Mouse (Mus musculus): ENCODE results near the gene Shank2. TPM values are rescaled to one million over a fixed set of nuclear protein-coding genes. Genes with fewer than 3 reads are reported as not detected.

Gene Shank2
- polyA plus RNA-seq, 1 experiment from 2014 or later: 1.5 TPM

GRCm38 (mm10) chr7:144316224-144316623, 314.5 kb downstream of the Shank2 start:
- ATAC-seq (ENCODE audit: insufficient number of reproducible peaks, insufficient read depth, low FRiP score, low TSS enrichment, low read depth): no peak

GRCm38 (mm10) chr7:144316797-144317196, 315.1 kb downstream of the Shank2 start:
- H3K4me1 ChIP-seq: 0 out of 2 replicates have a peak, but pooled peaks cover 2% of the 10 kb centered on the region
- no peaks in the 10 kb centered on the region for H3K36me3 ChIP-seq
- no peak overlapping the region for H3K4me3 ChIP-seq
- no peaks in the 10 kb centered on the region for H3K9me3 ChIP-seq
- H3K9ac ChIP-seq: no peak overlapping the region
- 27% methylated on average over 10 of the region's 10 CpGs for WGBS
- ATAC-seq (ENCODE audit: insufficient number of reproducible peaks, insufficient read depth, low FRiP score, low TSS enrichment, low read depth): no peak
- no peak overlapping the region for H3K4me2 ChIP-seq
- H3K27me3 ChIP-seq: no peaks in the 10 kb centered on the region
- no peak overlapping the region for H3K27ac ChIP-seq

More at GRCm38 (mm10) chr7:144316224-144316623, 314.5 kb downstream of the Shank2 start:
- H3K27me3 ChIP-seq: no peaks in the 10 kb centered on the region
- 0 out of 2 replicates have a peak, but pooled peaks cover 2% of the 10 kb centered on the region for H3K4me1 ChIP-seq
- H3K9ac ChIP-seq: no peak overlapping the region
- 92% methylated on average over 6 of the region's 6 CpGs for WGBS
- no peak overlapping the region for H3K4me3 ChIP-seq
- no peaks in the 10 kb centered on the region for H3K36me3 ChIP-seq
- H3K4me2 ChIP-seq: no peak overlapping the region
- no peaks in the 10 kb centered on the region for H3K9me3 ChIP-seq
- no peak overlapping the region for H3K27ac ChIP-seq

- Histone ChIP-seq H3K27ac (no peak overlapping the region), H3K9me3 (no peaks in the 10 kb centered on the region), H3K27me3 (no peaks in the 10 kb centered on the region), H3K4me1 (no peaks in the 10 kb centered on the region), H3K36me3 (no peaks in the 10 kb centered on the region), H3K4me2 (no peak overlapping the region), H3K9ac (no peak overlapping the region), H3K4me3 (no peak overlapping the region)
- 88% methylated on average over 2 of the region's 2 CpGs for WGBS
- ATAC-seq (ENCODE audit: insufficient number of reproducible peaks, insufficient read depth, low FRiP score, low TSS enrichment, low read depth): no peak
Observed at GRCm38 (mm10) chr7:144324077-144324476, 322.3 kb downstream of the Shank2 start.

- Histone ChIP-seq H3K27me3 (no peaks in the 10 kb centered on the region), H3K4me2 (no peak overlapping the region), H3K9me3 (no peaks in the 10 kb centered on the region), H3K27ac (no peak overlapping the region), H3K4me3 (no peak overlapping the region), H3K36me3 (no peaks in the 10 kb centered on the region), H3K9ac (no peak overlapping the region), H3K4me1 (no peaks in the 10 kb centered on the region)
- 82% methylated on average over 6 of the region's 6 CpGs for WGBS
- ATAC-seq (ENCODE audit: insufficient number of reproducible peaks, insufficient read depth, low FRiP score, low TSS enrichment, low read depth): no peak
Observed at GRCm38 (mm10) chr7:144324861-144325260, 323.1 kb downstream of the Shank2 start.

- no peaks in the 10 kb centered on the region for H3K4me1 ChIP-seq
- WGBS: 91% methylated on average over 10 of the region's 10 CpGs
- no peaks in the 10 kb centered on the region for H3K9me3 ChIP-seq
- no peak overlapping the region for H3K27ac ChIP-seq
- no peaks in the 10 kb centered on the region for H3K36me3 ChIP-seq
- H3K27me3 ChIP-seq: no peaks in the 10 kb centered on the region
- H3K9ac ChIP-seq: no peak overlapping the region
- ATAC-seq (ENCODE audit: insufficient number of reproducible peaks, insufficient read depth, low FRiP score, low TSS enrichment, low read depth): no peak
- no peak overlapping the region for H3K4me2 ChIP-seq
- H3K4me3 ChIP-seq: no peak overlapping the region
Observed at GRCm38 (mm10) chr7:144325603-144326002, 323.9 kb downstream of the Shank2 start.

GRCm38 (mm10) chr7:144329403-144329890, 327.7 kb downstream of the Shank2 start:
- no peak overlapping the region for H3K9ac ChIP-seq
- no peak overlapping the region for H3K4me2 ChIP-seq
- no peaks in the 10 kb centered on the region for H3K36me3 ChIP-seq
- 72% methylated on average over 2 of the region's 2 CpGs for WGBS
- H3K4me1 ChIP-seq: no peaks in the 10 kb centered on the region
- H3K27me3 ChIP-seq: no peaks in the 10 kb centered on the region
- H3K9me3 ChIP-seq: no peaks in the 10 kb centered on the region
- no peak overlapping the region for H3K27ac ChIP-seq
- no peak overlapping the region for H3K4me3 ChIP-seq
- no peak for ATAC-seq (ENCODE audit: insufficient number of reproducible peaks, insufficient read depth, low FRiP score, low TSS enrichment, low read depth)

- no peak for ATAC-seq (ENCODE audit: insufficient number of reproducible peaks, insufficient read depth, low FRiP score, low TSS enrichment, low read depth)
- H3K9ac ChIP-seq: no peak overlapping the region
- H3K4me3 ChIP-seq: no peak overlapping the region
- no peaks in the 10 kb centered on the region for H3K4me1 ChIP-seq
- H3K27ac ChIP-seq: no peak overlapping the region
- no peaks in the 10 kb centered on the region for H3K36me3 ChIP-seq
- no peaks in the 10 kb centered on the region for H3K27me3 ChIP-seq
- no peak overlapping the region for H3K4me2 ChIP-seq
- H3K9me3 ChIP-seq: no peaks in the 10 kb centered on the region
Observed at GRCm38 (mm10) chr7:144336626-144337025, 334.9 kb downstream of the Shank2 start.

DNA sequence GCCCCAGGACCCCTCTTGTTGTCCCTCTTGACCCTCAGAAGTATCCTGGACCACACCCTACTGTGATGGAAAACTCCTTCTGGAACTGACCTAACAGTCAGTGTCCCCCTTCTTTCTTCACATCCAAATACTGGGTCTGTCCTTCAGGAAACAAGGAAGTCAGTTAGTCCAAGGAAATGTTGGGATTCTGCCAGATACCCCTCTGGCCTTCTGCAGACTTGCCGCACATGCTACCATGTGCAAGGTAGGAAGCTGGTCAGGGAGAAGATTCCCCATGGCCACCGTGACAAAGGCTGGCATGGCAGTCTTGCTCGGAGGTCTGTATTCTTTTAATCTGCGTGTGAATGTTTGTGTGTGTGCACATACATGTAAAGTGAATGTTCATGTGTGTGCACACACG, 337.0 kb downstream of the Shank2 start:
- Histone ChIP-seq H3K27me3 (no peaks in the 10 kb centered on the region), H3K27ac (no peak overlapping the region), H3K9ac (no peak overlapping the region), H3K4me2 (no peak overlapping the region), H3K4me3 (no peak overlapping the region), H3K9me3 (no peaks in the 10 kb centered on the region), H3K4me1 (no peaks in the 10 kb centered on the region), H3K36me3 (no peaks in the 10 kb centered on the region)
- 85% methylated on average over 5 of the region's 5 CpGs for WGBS
- ATAC-seq (ENCODE audit: insufficient number of reproducible peaks, insufficient read depth, low FRiP score, low TSS enrichment, low read depth): no peak

- H3K27me3 ChIP-seq: no peaks in the 10 kb centered on the region
- no peak for ATAC-seq (ENCODE audit: insufficient number of reproducible peaks, insufficient read depth, low FRiP score, low TSS enrichment, low read depth)
- no peak overlapping the region for H3K9ac ChIP-seq
- H3K4me1 ChIP-seq: no peaks in the 10 kb centered on the region
- H3K4me3 ChIP-seq: no peak overlapping the region
- no peak overlapping the region for H3K4me2 ChIP-seq
- 85% methylated on average over 6 of the region's 6 CpGs for WGBS
- H3K9me3 ChIP-seq: no peaks in the 10 kb centered on the region
- no peak overlapping the region for H3K27ac ChIP-seq
- H3K36me3 ChIP-seq: no peaks in the 10 kb centered on the region
Observed at GRCm38 (mm10) chr7:144340376-144340775, 338.6 kb downstream of the Shank2 start.

- 80% methylated on average over 2 of the region's 2 CpGs for WGBS
Observed at GRCm38 (mm10) chr7:144366133-144366532, 364.4 kb downstream of the Shank2 start.

DNA sequence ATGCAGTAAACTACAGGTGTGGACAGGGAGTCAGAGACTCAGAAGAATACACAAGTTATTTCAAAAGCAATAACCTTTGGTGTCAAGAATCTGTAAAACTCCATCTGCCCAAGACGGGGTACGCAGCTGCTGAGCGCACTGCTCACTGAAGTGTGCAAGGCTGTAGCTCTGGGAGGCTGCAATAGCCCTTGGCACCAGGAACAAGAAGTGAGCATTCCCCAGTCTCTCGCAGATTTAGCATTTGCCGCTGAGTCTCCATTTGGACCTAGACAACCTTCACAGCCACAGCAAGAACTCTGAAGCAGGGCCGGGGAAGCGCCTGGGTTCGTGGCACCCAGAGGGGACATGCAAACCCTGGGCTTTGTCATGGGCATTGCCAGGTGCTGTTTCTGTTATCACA, 371.3 kb downstream of the Shank2 start:
- Histone ChIP-seq H3K27ac (no peak overlapping the region), H3K4me2 (no peak overlapping the region), H3K9ac (no peak overlapping the region), H3K9me3 (peaks cover 8% of the 10 kb centered on the region; the same call in 1 of the 2 replicates), H3K27me3 (no peaks in the 10 kb centered on the region), H3K4me1 (no peaks in the 10 kb centered on the region; the same call in 1 of the 2 replicates), H3K36me3 (no peaks in the 10 kb centered on the region), H3K4me3 (no peak overlapping the region)
- WGBS: 89% methylated on average over 8 of the region's 8 CpGs
- ATAC-seq (ENCODE audit: insufficient number of reproducible peaks, insufficient read depth, low FRiP score, low TSS enrichment, low read depth): no peak

More at GRCm38 (mm10) chr7:144366133-144366532, 364.4 kb downstream of the Shank2 start:
- ATAC-seq (ENCODE audit: insufficient number of reproducible peaks, insufficient read depth, low FRiP score, low TSS enrichment, low read depth): no peak
- Histone ChIP-seq H3K36me3 (no peaks in the 10 kb centered on the region), H3K9me3 (peaks cover 4% of the 10 kb centered on the region; the same call in 1 of the 2 replicates), H3K4me1 (no peaks in the 10 kb centered on the region; the same call in 1 of the 2 replicates), H3K4me3 (no peak overlapping the region), H3K27me3 (no peaks in the 10 kb centered on the region), H3K27ac (no peak overlapping the region), H3K4me2 (no peak overlapping the region), H3K9ac (no peak overlapping the region)

- no peaks in the 10 kb centered on the region for H3K4me1 ChIP-seq
- ATAC-seq (ENCODE audit: insufficient number of reproducible peaks, insufficient read depth, low FRiP score, low TSS enrichment, low read depth): no peak
- WGBS: 77% methylated on average over 2 of the region's 2 CpGs
- H3K4me2 ChIP-seq: no peak overlapping the region
- H3K27me3 ChIP-seq: no peaks in the 10 kb centered on the region
- no peak overlapping the region for H3K9ac ChIP-seq
- peaks cover 8% of the 10 kb centered on the region; the same call in 1 of the 2 replicates for H3K9me3 ChIP-seq
- no peak overlapping the region for H3K27ac ChIP-seq
- no peaks in the 10 kb centered on the region for H3K36me3 ChIP-seq
- H3K4me3 ChIP-seq: no peak overlapping the region
Observed at GRCm38 (mm10) chr7:144375483-144375882, 373.8 kb downstream of the Shank2 start.
